Mouse (Mus musculus) WW6 (cell line): ENCODE results near the gene Eif2b5.
"Not testable (repeated sequence)": the region's sequence is repeated elsewhere in the genome, so short reads cannot be mapped to it uniquely, and the experiment has no call there.

Experiments
- DNase-seq: peaks from one replicate; pipeline ENCODE4 v3.0.0-alpha.2; 2013; ENCODE audit warnings: low read depth, low spot score

The Eif2b5 gene

DNA sequence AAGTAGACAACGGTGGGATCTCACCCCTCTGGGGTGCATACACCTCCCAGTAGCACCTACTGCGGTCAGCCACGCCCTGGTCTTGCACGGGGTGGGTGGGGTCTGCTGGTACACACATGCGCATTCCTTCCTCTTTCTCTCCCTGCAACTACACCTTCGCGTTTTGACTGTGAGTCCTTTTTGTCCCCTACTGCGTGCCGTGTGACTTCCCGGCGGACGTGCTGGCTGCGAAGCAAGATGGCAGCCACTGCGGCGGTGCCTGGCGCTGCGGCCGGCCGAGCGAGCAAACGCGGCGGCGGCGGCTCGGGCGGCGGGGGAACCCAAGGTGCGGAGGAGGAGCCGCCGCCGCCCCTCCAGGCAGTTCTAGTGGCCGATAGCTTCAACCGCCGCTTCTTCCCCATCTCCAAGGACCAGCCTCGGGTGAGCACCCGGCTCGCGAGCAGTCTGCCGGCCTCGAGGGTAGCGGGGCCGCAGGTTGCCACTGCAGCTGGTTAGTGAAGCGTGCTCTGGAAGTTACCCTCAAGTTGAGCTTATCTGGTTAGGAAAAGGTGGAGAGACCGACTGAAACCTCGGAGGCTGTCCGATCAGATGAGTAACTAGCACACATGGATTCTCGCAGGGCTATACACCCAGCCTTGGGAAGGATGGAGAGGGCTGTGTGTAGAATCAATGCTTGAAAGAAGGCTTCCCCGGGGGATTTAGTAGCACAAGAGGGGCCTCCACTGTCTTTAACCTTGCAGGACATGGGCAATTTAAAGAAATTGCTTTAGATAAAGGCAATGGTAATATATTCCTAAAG is at the start of gene Eif2b5:
TSS of gene Eif2b5 (plus strand) at position 141 of the 799 bp plus-strand sequence.
- peak; percentile 91 for DNase-seq

DNA sequence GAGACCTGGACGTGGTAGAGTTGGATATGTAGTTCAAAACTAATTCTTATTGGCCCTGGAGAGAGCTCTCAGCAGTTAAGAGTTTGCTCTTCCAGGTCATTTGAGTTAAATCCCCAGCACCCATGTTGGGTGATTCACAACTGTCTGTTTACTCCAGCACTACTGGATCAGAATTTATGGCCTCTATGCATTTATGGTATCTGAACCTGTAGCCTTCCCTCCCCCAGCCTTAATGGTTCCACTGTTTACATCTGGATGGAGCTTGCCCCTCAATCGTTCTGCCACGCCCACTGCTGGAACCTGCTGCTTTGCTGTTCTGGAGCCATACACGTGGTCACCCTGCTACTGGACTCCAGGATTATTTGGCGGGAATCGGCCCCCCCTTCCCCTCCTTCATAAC is 46.8 kb upstream of the Eif2b5 start:
- no peak for DNase-seq

DNA sequence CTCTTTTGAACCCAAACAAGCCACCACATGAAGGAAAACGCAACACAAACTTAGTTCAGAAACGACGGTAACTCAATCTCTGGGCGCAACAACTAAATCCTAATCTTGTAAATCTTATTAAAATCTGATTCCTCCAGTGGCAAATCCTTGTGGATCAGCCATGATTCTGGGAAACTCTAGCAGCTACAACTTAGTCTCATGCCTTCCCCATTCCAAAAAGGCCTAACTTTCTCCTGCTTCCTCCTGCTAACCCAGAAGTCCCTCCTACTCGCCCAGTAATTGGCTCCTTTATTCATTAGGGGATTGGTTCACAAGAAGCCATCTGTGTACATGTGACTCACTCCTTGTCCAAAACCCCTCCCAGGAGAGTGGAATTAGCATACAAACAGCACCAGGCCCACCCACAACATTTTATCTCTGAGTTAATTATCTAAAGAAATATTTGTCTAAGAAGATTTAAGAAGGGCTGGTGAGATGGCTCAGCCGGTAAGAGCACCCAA is 44.4 kb upstream of the Eif2b5 start:
- DNase-seq = peak; percentile 50

DNA sequence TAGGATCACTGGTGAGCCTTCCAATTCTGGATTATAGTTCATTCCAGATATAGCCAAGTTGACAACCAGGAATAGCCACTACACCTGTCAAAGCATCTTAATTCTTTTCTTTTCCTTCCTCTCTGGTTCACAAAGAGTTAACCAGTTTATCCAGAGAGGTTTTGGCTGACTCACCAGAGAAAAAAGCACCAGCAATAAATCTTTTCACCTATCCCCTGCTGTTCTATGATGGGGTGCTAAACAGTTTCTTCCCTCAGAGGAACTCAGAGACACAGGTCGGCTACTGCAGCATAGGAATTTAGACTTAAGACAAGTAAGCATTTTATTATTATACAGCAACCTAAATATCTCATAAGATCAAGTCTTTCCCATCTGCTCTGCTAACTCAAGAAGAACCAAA is 42.5 kb upstream of the Eif2b5 start:
- DNase-seq = no peak

DNA sequence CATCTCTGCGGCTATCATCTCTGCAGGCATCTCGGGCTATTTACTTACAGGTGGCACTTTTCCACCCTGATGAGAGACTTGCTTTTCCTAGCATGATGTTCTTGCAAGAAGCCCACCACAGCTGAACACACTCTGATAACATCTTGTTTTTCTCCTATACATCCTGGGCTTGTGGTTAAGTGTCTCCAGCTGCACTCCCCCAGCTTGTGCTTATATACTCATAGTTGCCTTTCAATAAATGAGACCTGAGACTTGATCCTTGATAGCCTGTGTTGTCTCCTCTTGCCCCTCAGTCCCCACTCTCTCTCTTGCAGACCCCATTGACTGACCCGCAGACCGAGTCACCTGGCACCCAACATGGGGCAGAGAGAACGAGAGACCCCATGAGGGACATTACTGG is 39.9 kb upstream of the Eif2b5 start:
- not testable (repeated sequence) for DNase-seq

DNA sequence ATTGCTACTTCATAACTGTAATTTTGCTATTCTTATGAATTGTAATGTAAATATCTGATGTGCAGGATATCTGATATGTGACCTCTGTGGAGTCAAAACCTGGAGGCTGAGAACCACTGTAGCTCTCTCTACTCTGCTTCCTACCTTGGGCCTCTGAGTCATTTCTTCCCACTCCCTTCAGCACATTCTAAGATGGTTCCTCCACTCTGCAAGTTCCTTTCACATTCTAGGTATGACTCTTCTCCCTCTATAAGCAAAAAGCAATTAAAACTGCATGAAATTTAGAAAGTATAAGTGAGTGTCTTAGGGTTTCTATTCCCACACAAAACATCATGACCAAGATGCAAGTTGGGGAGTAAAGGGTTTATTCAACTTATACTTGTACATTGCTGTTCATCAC is 33.9 kb upstream of the Eif2b5 start:
- no peak for DNase-seq

DNA sequence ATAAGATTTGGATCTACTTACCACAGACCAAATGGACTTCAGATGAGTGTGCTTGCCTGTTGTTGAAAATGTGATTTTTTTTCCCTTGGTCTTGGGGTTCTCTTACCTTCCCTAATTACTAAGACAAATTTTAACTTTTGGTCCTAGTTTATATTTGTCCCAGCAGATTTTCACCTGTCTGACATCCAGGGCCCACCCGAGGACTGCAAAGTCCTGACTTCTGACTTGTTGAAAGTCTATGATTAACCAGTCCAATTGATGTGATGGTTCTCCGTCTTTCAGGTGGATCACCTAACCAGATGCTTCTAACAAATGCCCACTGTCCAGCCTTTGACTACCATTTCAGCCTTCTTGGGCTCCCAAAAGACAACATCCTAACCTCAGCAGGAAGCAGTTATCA is 27.6 kb upstream of the Eif2b5 start:
- DNase-seq = no peak

DNA sequence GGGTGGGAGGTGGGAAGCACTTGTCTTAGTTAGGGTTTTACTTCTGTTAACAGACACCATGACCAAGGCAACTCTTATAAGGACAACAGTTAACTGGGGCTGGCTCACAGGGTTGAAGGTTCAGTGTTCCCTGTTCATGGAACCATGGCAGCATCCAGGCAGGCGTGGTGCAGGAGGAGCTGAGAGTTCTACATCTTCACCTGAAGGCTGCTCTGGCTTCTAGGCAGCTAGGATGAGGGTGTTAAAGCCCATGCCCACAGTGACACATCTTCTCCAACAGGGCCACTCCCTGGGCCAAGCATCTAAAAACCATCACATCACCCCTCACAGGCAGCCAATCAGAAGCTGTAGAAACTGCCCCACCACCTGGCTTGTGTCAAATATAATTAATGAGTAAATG is 26.9 kb upstream of the Eif2b5 start:
- DNase-seq = no peak

DNA sequence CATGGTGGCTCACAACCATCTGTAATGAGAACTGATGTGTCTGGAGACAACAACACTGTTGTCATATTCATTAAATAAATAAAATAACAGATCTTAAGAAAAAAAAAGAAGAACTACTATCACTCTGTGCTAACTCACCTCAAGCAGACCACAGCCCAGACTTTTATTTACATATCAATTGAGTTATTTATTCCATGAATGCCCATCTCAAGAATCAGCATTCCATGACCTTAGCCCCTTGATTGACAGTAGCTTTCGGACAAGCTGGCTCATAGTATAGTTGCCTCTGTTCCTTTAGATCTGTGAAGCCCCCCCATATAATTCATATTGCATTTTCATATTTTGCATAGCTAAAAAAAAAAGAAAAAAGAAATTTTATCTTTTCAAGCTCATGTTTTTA is 24.9 kb upstream of the Eif2b5 start:
- no peak for DNase-seq

DNA sequence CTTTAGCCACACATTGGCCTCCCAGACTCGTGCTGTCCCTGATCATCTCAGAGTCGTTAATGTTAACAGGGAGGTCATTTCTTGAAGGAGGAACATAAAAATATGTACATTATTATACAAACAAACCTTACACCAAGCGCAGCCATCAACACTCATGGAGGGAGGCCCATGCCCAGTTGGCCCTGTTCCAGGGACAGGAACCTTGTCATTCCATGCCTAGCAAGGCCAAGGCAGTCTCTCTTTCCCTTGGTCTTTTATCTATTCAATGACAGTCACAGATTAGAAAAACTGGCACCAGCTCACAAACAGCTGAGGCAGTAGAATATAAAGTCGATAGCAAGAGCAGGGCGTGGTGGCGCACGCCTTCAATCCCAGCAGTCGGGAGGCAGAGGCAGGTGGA is 24.4 kb upstream of the Eif2b5 start:
- no peak for DNase-seq

DNA sequence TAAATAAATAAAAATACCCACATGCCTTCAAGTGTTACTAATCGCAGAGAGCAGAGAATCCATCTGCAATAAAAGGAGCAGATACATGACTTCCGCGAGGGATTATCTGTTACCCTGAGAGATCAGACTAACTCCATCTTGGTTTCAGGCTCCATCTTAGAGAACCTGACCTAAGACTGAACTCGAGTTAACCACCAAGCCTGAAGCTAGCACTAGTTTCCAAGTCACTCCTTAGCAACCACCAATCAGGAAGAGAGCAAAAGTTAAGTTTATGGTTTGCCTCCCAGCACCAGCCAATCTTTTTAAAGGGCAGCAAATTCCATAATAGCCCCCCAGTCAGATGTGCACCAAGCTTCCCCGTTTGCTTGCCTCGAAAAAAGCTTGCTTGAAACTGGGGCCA is 23.8 kb upstream of the Eif2b5 start:
- no peak for DNase-seq

DNA sequence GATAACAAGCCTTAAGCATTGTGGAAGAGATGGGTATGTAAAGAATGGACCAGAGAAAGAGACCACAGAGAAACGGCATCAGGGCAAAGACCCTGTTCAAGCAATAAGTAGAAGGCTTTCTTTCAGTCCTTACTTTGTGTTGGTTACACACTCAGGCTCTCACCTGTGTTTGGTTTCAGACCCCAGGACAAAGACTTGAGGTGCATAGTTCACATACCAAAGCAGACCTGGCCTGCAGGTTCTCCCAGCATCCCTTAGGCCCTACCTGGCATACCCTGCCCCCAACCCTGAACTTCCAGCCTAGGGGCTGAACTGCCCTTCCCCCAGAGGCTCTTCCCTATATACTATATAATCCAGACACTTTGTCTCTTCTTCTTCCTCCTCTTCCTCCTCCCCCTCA is 23.3 kb upstream of the Eif2b5 start:
- no peak for DNase-seq

DNA sequence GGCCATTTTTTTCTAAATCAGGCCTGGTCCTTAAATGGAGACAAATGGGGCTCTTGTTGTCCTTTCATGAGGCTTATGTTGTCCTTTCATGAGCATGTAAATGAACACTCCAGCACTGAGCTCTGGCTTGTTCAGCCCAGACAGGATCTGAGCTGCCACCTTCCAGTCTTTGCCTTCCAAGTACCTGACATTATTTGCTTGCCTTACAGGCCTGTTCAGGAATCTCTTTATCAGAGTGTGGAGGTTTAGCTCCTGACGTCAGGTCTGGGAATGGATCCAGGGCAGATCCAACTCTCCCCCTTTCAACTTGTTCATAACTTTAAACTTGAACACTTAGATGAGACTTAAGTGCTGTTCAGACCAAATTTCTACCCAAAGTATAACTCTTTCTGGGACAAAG is 21.8 kb upstream of the Eif2b5 start:
- DNase-seq = no peak

DNA sequence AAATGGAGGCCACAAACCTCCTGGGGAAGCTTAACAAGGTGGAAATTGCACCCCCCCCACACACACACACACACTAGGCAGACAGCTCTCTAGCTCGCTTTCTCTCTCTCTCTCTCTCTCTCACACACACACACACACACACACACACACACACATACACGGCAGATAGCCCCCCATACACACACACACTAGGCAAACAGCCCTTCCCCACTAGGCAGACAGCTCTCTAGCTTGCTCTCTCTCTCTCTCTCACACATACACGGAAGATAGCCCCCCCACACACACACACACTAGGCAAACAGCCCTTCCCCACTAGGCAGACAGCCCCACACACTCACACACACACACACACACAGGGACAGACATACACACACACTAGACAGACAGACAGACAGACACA is 21.3 kb upstream of the Eif2b5 start:
- no peak for DNase-seq

DNA sequence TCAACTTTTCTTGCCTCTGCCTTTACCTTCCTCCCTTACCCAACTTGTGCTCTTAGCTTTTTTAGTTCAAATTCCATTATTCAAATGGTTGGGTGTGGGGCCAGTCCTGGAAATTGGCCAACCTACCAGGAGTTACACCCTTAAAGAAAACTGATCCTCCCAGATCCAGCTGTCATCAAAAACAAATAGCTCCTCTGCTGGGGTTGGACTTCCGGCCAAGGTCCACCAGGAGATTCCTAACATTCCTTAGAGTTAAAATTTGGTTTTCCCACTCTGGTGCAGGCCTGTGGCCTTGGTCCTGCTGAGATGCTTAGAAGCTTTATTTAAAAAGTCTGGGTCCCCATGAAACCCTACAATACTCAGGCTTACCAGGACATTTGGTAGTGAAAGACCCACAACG is 20.1 kb upstream of the Eif2b5 start:
- no peak for DNase-seq

DNA sequence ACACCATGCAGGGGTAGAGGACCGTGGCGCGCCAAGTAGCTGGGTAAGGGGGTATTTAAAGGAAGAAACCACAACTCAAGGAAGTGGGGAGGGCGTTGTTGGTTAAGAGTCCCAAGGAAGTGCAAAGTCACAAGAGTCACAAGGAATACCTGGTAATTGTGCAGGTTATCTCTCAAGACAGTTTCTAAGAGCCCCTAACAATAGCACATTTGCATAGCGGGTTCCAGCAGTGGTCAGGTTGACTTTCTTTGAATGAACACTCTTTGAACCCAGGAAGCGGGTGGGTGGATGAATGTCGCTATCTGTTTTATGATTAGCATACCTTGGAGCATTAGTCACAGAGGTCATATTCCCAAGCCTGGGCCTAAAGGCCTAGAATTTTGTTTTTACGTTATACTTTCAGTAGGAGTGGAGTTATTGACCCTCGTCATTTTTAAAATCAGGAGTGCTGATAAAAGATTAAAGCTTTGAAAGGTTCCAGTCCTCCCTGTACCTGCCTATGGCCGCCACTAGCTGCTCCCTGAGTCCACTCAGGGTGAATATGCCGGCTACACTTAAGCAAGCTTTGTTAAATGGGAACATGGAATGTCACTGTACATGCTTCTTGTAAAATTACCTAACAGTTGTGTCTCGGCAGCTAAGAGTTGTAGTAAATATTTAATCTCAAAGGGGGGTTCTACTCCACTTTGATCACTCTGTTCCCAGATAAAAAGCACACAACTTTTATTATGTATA is 19.4 kb upstream of the Eif2b5 start:
- DNase-seq = not testable (repeated sequence)

DNA sequence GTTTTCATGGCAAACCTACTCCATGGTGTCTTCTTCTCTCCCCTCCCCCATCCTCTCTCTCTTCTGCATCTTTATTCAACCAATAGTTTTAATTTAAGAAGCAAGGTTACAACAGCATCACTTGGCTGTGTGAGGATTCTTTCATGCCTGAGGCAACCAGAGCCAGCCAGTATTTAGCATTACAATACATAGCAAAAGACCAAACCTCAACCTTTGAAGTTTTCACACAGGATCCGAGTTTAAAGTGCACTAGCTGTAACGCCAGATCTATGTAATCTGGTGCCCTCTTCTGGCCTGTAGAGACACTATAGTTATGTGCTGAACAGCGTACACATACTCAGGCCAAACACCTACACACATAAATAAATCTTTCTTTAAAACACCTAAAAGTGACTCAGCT is 18.5 kb upstream of the Eif2b5 start:
- DNase-seq = peak; percentile 71

DNA sequence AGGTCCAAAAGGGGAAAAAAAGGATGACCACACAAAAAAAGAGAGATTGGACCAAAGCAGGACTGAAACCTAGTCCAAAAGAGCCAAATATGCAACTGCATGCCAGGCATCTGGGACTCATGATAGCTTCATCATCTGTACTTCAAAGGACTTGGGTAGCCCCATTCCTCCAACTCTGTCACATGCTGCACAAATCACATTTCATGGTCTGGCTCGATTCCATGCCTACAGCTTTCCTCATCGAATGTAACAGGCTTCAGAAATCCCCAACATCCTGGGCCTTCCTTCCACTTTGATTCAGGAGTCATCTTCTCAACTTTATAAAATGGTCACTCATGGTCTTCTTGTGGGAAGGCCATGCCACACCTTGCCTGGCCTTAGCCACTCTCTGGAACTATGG is 16.9 kb upstream of the Eif2b5 start:
- DNase-seq = no peak

DNA sequence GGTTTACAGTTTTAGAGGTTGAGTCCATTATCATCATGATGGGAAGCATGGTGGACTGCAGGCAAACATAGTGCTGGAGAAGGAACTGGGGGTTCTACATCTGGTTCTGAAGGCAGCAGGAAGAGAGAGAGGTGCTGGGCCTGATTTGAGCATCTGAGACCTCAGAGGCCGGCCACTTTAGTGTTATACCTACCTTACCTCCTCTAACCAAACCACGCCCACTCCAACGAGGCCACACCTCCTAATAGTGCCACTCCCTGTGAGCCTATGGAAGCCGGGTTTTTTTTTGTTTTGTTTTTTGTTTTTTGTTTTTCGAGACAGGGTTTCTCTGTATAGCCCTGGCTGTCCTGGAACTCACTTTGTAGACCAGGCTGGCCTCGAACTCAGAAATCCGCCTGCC is 14.9 kb upstream of the Eif2b5 start:
- DNase-seq = not testable (repeated sequence)

DNA sequence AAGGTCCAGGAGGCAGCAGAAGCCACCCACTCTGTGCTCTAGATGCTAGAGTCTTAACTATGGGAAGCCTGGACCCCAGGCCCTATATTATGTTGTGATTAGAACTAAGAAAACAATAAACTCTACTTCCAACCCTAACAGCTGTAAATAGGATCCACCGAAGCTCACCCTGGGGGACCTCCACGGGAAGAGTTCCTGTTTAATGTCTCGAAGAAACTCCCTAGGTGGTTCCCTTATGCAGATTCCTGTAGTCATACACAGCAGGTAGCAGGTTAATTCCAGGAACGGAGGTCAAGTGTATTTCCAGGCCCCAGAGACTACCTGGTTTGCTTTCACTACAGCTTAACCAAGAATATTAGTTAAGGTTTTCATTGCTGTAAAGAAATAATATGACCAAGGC is 13.6 kb upstream of the Eif2b5 start:
- DNase-seq = no peak

DNA sequence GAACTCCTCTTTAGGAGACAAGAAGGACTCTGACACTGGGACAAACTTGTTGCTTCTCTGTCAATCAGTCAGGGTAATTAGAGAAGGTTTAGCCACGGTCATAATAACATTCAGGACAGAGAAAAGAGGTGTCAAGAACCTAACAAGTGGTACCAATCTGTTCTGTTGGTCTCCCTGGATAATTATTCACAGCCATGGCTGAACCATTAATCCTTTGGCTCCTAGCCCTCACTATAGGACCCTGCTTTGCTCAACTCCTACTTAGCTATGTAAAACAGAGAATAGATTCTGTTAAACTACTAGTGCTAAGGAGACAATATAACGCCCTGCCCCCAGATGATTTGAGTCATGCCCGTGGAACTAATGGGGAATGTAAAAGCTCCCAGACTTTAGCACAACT is 12.6 kb upstream of the Eif2b5 start:
- no peak for DNase-seq

DNA sequence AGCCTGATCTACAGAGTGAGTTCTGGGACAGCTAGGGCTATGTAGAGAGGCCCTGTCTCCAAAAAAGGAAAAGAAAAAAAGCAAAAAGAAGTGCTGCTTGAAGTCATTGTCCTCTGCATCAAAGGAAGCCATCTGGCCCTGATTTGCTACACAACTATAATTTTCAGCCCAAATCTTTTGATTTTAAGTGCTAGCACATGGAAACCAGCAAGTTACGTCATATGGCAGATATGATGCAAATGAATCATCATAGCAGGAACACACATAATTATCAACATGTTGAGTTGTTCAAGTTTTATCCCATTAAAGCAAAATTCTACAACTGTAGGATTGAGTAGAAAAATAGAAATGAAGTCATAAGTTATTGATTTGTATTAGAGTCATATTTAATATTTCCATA is 10.5 kb upstream of the Eif2b5 start:
- DNase-seq = no peak

DNA sequence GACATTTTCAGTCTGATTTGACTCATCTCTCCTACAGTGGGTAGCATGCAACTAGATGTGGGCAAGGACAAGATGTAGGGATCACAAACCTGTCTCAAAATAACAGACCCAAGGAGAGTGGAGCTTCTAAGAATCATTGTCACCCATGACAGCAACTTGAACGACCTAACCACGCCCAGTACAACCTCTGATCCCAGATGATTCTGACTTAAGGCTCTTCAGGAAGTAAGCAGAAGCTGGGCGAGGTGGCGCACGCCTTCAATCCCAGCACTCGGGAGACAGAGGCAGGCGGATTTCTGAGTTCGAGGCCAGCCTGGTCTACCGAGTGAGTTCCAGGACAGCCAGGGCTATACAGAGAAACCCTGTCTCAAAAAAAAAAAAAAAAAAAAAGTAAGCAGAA is 9.9 kb upstream of the Eif2b5 start:
- not testable (repeated sequence) for DNase-seq
